9 mouse cellular contexts compared by ENCODE assay signal in genomic region chr11:51817756-51818155, GRCm38 (mm10). TPM values are rescaled to one million over a fixed set of nuclear protein-coding genes. Genes with fewer than 3 reads are reported as not detected.
A peak's percentile ranks its signal among the peaks of the same experiment; 100 is the strongest.
DNase-seq lines count a peak whose midpoint lies in the region; ATAC-seq and TF ChIP-seq lines count a peak whose summit lies in the region.
"Had no signal": no experiment of that assay in that cellular context is flagged by ENCODE, and none has a peak within 500 bp of the region (broad histone marks: within the 10 kb centered on the region; RNA-seq: fewer than 3 reads in every experiment).

No protein-coding gene starts in this region.

- H3K27me3 ChIP-seq in midbrain, embryonic 11.5 days (ENCODE audit: control insufficient read depth, insufficient read depth, low read length) = no peaks in the 10 kb centered on the region
- H3K27me3 ChIP-seq in midbrain, embryonic 16.5 days (ENCODE audit: control insufficient read depth, insufficient read depth, low read depth, low read length) = no peaks in the 10 kb centered on the region
- H3K27me3 ChIP-seq in kidney, adult 2 months (replicated peaks; ENCODE audit: control insufficient read depth, insufficient read depth, low read length) = no peaks in the 10 kb centered on the region
- no peaks in the 10 kb centered on the region for H3K27me3 ChIP-seq in limb, embryonic 11.5 days (ENCODE audit: control insufficient read depth, insufficient read depth, low read length)

- DNase-seq in midbrain, embryonic 11.5 days (ENCODE audit: low spot score, missing footprints) = peak; percentile 98
- peak; percentile 70 for DNase-seq in cerebellum, adult 11-12 months
- peak; percentile 81 to 88 for DNase-seq in frontal cortex, postnatal 25 days (ENCODE audit: low spot score in 2 of 2)
- peak; percentile 89 for DNase-seq in kidney, adult 2 months
- peak; percentile 94 for DNase-seq in limb, embryonic 11.5 days (ENCODE audit: low spot score)
- DNase-seq in natural killer cell, adult 2 months (ENCODE audit: low spot score in 2 of 2) = peak; percentile 85 to 94
- DNase-seq in telencephalon, adult 2 months (ENCODE audit: low read depth, low spot score) = peak; percentile 50

- 42% methylated on average over 6 of the region's 6 CpGs for WGBS in midbrain, embryonic 11.5 days
- WGBS in midbrain, embryonic 16.5 days = 37% methylated on average over 6 of the region's 6 CpGs
- WGBS in kidney, adult 2 months = 37% methylated on average over 6 of the region's 6 CpGs
- WGBS in limb, embryonic 11.5 days = 37% methylated on average over 6 of the region's 6 CpGs

- H3K4me2 ChIP-seq in midbrain, embryonic 11.5 days = no peak overlapping the region
- H3K4me2 ChIP-seq in midbrain, embryonic 16.5 days (ENCODE audit: low read length) = no peak overlapping the region
- no peak overlapping the region for H3K4me2 ChIP-seq in limb, embryonic 11.5 days (ENCODE audit: low read depth, severe bottlenecking)

- no peak overlapping the region for H3K9ac ChIP-seq in midbrain, embryonic 11.5 days (ENCODE audit: low read length)
- no peak overlapping the region for H3K9ac ChIP-seq in midbrain, embryonic 16.5 days (ENCODE audit: low read depth, low read length)
- no peak overlapping the region for H3K9ac ChIP-seq in limb, embryonic 11.5 days (ENCODE audit: low read length)

- H3K4me1 ChIP-seq in midbrain, embryonic 11.5 days (ENCODE audit: control insufficient read depth, insufficient read depth, low read length) = peaks cover 5% of the 10 kb centered on the region; the same call in 1 of the 2 replicates
- H3K4me1 ChIP-seq in midbrain, embryonic 16.5 days (ENCODE audit: control insufficient read depth, insufficient read depth, low read length) = 0 out of 2 replicates have a peak, but pooled peaks cover 3% of the 10 kb centered on the region
- peaks cover 4% of the 10 kb centered on the region; the same call in 1 of the 2 replicates for H3K4me1 ChIP-seq in kidney, adult 2 months (ENCODE audit: control insufficient read depth, insufficient read depth, low read length)
- H3K4me1 ChIP-seq in limb, embryonic 11.5 days (ENCODE audit: control insufficient read depth, insufficient read depth, low read length) = no peaks in the 10 kb centered on the region

- no peak overlapping the region for H3K4me3 ChIP-seq in midbrain, embryonic 11.5 days (ENCODE audit: low read depth, low read length)
- H3K4me3 ChIP-seq in midbrain, embryonic 16.5 days (ENCODE audit: low read depth, low read length) = no peak overlapping the region
- no peak overlapping the region for H3K4me3 ChIP-seq in kidney, adult 2 months (ENCODE audit: insufficient read depth, low read depth, low read length)
- no peak overlapping the region for H3K4me3 ChIP-seq in limb, embryonic 11.5 days (ENCODE audit: low read depth, low read length)
- H3K4me3 ChIP-seq: erythroblast, embryonic 14.5 days had no signal

- no peaks in the 10 kb centered on the region for H3K36me3 ChIP-seq in midbrain, embryonic 11.5 days (ENCODE audit: control insufficient read depth, insufficient read depth, low read length)
- H3K36me3 ChIP-seq in midbrain, embryonic 16.5 days (ENCODE audit: control insufficient read depth, insufficient read depth, low read length) = no peaks in the 10 kb centered on the region
- no peaks in the 10 kb centered on the region; the same call in 1 of the 2 replicates for H3K36me3 ChIP-seq in kidney, adult 2 months (ENCODE audit: control insufficient read depth, insufficient read depth, low read length)
- no peaks in the 10 kb centered on the region; the same call in 1 of the 2 replicates for H3K36me3 ChIP-seq in limb, embryonic 11.5 days (ENCODE audit: control insufficient read depth, insufficient read depth, low read length)

- no peak for ATAC-seq in midbrain, embryonic 11.5 days (ENCODE audit: low FRiP score)
- no peak for ATAC-seq in midbrain, embryonic 16.5 days
- no peak for ATAC-seq in limb, embryonic 11.5 days (ENCODE audit: insufficient number of reproducible peaks, low FRiP score, low TSS enrichment, low read depth)

- no peaks in the 10 kb centered on the region for H3K9me3 ChIP-seq in midbrain, embryonic 11.5 days (ENCODE audit: control insufficient read depth, low read length)
- no peaks in the 10 kb centered on the region for H3K9me3 ChIP-seq in midbrain, embryonic 16.5 days (replicated peaks; ENCODE audit: control insufficient read depth, low read length, poor library complexity, severe bottlenecking)
- H3K9me3 ChIP-seq in limb, embryonic 11.5 days (ENCODE audit: control insufficient read depth, low read length) = no peaks in the 10 kb centered on the region

- TF ChIP-seq CTCF in kidney, adult 2 months (conservative IDR thresholded peaks at IDR 0.05; ENCODE audit: insufficient read depth, insufficient read length, low read depth, low read length) = peak; percentile 87

- no peak overlapping the region for H3K27ac ChIP-seq in midbrain, embryonic 11.5 days (ENCODE audit: low read depth, low read length)
- no peak overlapping the region for H3K27ac ChIP-seq in midbrain, embryonic 16.5 days (ENCODE audit: low read length)
- no peak overlapping the region for H3K27ac ChIP-seq in kidney, adult 2 months (ENCODE audit: insufficient read depth, low read depth, low read length)
- H3K27ac ChIP-seq in limb, embryonic 11.5 days (replicated peaks; ENCODE audit: low read depth, low read length) = no peak overlapping the region

- no peak for TF ChIP-seq POLR2A in kidney, adult 2 months (IDR thresholded peaks at IDR 0.05; ENCODE audit: low read depth, low read length)

RNA-seq across cellular contexts. Expression of gene Jade2, which starts 39.7 kb away (rescaled TPM):
- polyA plus RNA-seq in midbrain, embryonic 11.5 days (2014; fragmentation: Nextera tagmentation; extraction: Ambion mirVana) = 0.20 and 0.22 TPM in 2 replicates
- 0.48 and 0.65 TPM in 2 replicates for polyA plus RNA-seq in midbrain, embryonic 16.5 days (2015; fragmentation: Nextera tagmentation; extraction: Ambion mirVana)
- 13.4 and 13.8 TPM in 2 replicates for polyA plus RNA-seq in kidney, adult 2 months (2012; rRNA removed)
- polyA plus RNA-seq in limb, embryonic 11.5 days (2014; fragmentation: Nextera tagmentation; extraction: Ambion mirVana) = 0.28 and 0.44 TPM in 2 replicates

RNA-seq across cellular contexts. Expression of gene Sar1b, which starts 54.3 kb away (rescaled TPM):
- 128 and 141 TPM in 2 replicates for polyA plus RNA-seq in midbrain, embryonic 11.5 days (2014; fragmentation: Nextera tagmentation; extraction: Ambion mirVana)
- polyA plus RNA-seq in midbrain, embryonic 16.5 days (2015; fragmentation: Nextera tagmentation; extraction: Ambion mirVana) = 184 and 206 TPM in 2 replicates
- polyA plus RNA-seq in kidney, adult 2 months (2012; rRNA removed) = 47.1 and 62.2 TPM in 2 replicates
- 89.5 and 90.5 TPM in 2 replicates for polyA plus RNA-seq in limb, embryonic 11.5 days (2014; fragmentation: Nextera tagmentation; extraction: Ambion mirVana)

RNA-seq across cellular contexts. Expression of gene Sec24a, which starts 54.3 kb away (rescaled TPM):
- 13.0 and 14.5 TPM in 2 replicates for polyA plus RNA-seq in midbrain, embryonic 11.5 days (2014; fragmentation: Nextera tagmentation; extraction: Ambion mirVana)
- polyA plus RNA-seq in midbrain, embryonic 16.5 days (2015; fragmentation: Nextera tagmentation; extraction: Ambion mirVana) = 15.2 and 16.5 TPM in 2 replicates
- 14.7 and 14.8 TPM in 2 replicates for polyA plus RNA-seq in kidney, adult 2 months (2012; rRNA removed)
- polyA plus RNA-seq in limb, embryonic 11.5 days (2014; fragmentation: Nextera tagmentation; extraction: Ambion mirVana) = 11.4 and 13.6 TPM in 2 replicates
